Mouse (Mus musculus) stomach, embryonic 14.5 days (tissue): Measurements from ENCODE around the gene Nphp1. TPM values are rescaled to one million over a fixed set of nuclear protein-coding genes. Genes with fewer than 3 reads are reported as not detected.

Experiments
- ATAC-seq: fragments of 200-750 bp; cut with Nextera tagmentation; 2 replicates; pipeline ENCODE4 v1.8.0; 2017; ENCODE audit warnings: low read depth, moderate TSS enrichment; ENCODE audit not compliant: insufficient number of reproducible peaks, insufficient read depth, low FRiP score
- H3K27ac ChIP-seq: fragments of 300-500 bp; sonication (generic); 2 replicates; pipeline ENCODE4 v1.5.1; 2014; ENCODE audit warnings: mild to moderate bottlenecking, low read length, moderate library complexity, mixed read lengths
- H3K27me3 ChIP-seq: fragments of 300-500 bp; sonication (generic); 2 replicates; pipeline ENCODE4 v1.6.1; 2014; ENCODE audit warnings: low read length, control low read depth, mixed read lengths; ENCODE audit not compliant: control insufficient read depth, insufficient read depth
- H3K36me3 ChIP-seq: fragments of 300-500 bp; sonication (generic); 2 replicates; pipeline ENCODE4 v1.6.1; 2014; ENCODE audit warnings: mild to moderate bottlenecking, control low read depth, low read length, moderate library complexity, mixed read lengths; ENCODE audit not compliant: control insufficient read depth, insufficient read depth
- H3K4me1 ChIP-seq: fragments of 300-500 bp; sonication (generic); 2 replicates; pipeline ENCODE4 v1.6.1; 2014; ENCODE audit warnings: low read length, control low read depth, mixed read lengths; ENCODE audit not compliant: control insufficient read depth, insufficient read depth
- H3K4me2 ChIP-seq: fragments of 300-500 bp; sonication (generic); replicated peaks from 2 replicates; pipeline ENCODE4 v1.6.1; 2014; ENCODE audit warnings: low read depth, low read length, control low read depth
- H3K4me3 ChIP-seq: fragments of 300-500 bp; sonication (generic); 2 replicates; pipeline ENCODE4 v1.5.1; 2014; ENCODE audit warnings: low read depth, low read length, control low read depth
- H3K9ac ChIP-seq: fragments of 300-500 bp; sonication (generic); replicated peaks from 2 replicates; pipeline ENCODE4 v1.6.1; 2014; ENCODE audit warnings: low read depth, mild to moderate bottlenecking, control low read depth, low read length, moderate library complexity, mixed read lengths
- H3K9me3 ChIP-seq: fragments of 300-500 bp; sonication (generic); 2 replicates; pipeline ENCODE4 v1.6.1; 2016; ENCODE audit warnings: low read depth, low read length, control low read depth; ENCODE audit not compliant: control insufficient read depth
- WGBS: fragments of 180-500 bp; shearing (Covaris S2); extraction: QIAGEN DNeasy Blood & Tissue Kit; methylation state at CpG from one replicate; pipeline ENCODE4 v1.1.7; 2014; 5-methylcytosine and 5-hydroxymethylcytosine counted together
- polyA plus RNA-seq: library from polyadenylated mRNA; unstranded; fragments of >200 nt; fragmentation: Nextera tagmentation; extraction: Ambion mirVana; gene quantifications from 2 replicates; pipeline ENCODE4 v1.2.1, GENCODE M21; 2014

Nphp1 gene
- polyA plus RNA-seq, 1 experiment from 2014 or later: 22.9 TPM

GRCm38 (mm10) chr2:127759157-127759880, 29.4 kb downstream of the Nphp1 start:
- no peak overlapping the region for H3K4me3 ChIP-seq
- no peak overlapping the region for H3K27ac ChIP-seq
- H3K4me2 ChIP-seq: no peak overlapping the region
- H3K36me3 ChIP-seq: peaks cover 7% of the 10 kb centered on the region
- 82% methylated on average over 5 of the region's 5 CpGs for WGBS
- ATAC-seq: no peak
- H3K27me3 ChIP-seq: no peaks in the 10 kb centered on the region
- no peak overlapping the region for H3K9ac ChIP-seq
- no peaks in the 10 kb centered on the region; the same call in 1 of the 2 replicates for H3K4me1 ChIP-seq
- H3K9me3 ChIP-seq: no peaks in the 10 kb centered on the region

- no peaks in the 10 kb centered on the region; the same call in 1 of the 2 replicates for H3K4me1 ChIP-seq
Measured at GRCm38 (mm10) chr2:127757171-127757570, 31.5 kb downstream of the Nphp1 start.

GRCm38 (mm10) chr2:127754113-127754512, 34.6 kb downstream of the Nphp1 start:
- H3K4me1 ChIP-seq: no peaks in the 10 kb centered on the region; the same call in 1 of the 2 replicates
- no peak overlapping the region for H3K9ac ChIP-seq
- no peaks in the 10 kb centered on the region for H3K36me3 ChIP-seq
- H3K4me3 ChIP-seq: no peak overlapping the region
- no peaks in the 10 kb centered on the region for H3K27me3 ChIP-seq
- no peaks in the 10 kb centered on the region for H3K9me3 ChIP-seq
- 96% methylated on average over 4 of the region's 4 CpGs for WGBS
- no peak overlapping the region for H3K27ac ChIP-seq
- no peak overlapping the region for H3K4me2 ChIP-seq
- no peak for ATAC-seq

More at GRCm38 (mm10) chr2:127757171-127757570, 31.5 kb downstream of the Nphp1 start:
- Histone ChIP-seq H3K4me3 (no peak overlapping the region), H3K27me3 (no peaks in the 10 kb centered on the region), H3K9ac (no peak overlapping the region), H3K9me3 (no peaks in the 10 kb centered on the region), H3K4me2 (no peak overlapping the region), H3K36me3 (peaks cover 7% of the 10 kb centered on the region), H3K27ac (no peak overlapping the region)
- no peak for ATAC-seq
- WGBS: 30% methylated on average over 8 of the region's 8 CpGs

DNA sequence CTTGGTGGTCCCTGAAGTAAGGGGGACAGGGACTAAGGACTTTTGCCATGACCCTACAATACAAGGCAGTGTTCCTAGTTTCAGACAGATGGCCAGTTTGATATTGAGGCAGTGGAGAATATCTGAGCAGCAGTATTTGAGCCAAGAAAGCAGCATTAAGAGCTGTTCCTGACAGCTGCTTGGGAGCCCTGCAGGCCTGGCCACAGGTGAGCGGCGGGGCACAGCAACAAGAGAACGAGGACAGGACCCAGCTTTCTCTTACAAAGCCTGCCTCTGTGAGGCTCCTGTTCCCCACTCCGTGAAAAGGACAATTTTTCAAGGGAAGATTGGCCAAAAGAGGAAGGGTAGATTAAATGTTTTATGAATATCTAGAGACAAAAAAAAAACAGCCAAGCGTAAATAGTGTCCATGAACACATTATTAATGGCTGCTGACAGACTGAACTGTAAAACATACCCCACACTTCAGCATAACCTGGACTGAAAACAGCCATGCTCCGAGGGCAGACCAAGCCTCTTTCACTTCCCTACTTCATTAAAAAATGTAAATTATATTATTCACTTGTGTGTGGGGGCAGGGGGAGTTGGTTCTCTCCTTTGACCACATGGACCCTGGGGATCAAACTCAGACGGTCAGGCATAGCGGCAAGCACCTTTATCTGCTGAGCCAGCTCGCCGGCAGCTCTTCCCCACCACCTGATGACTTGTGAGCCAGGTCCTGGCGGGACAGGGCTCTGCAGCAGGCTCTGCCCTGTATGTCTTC, 36.7 kb downstream of the Nphp1 start:
- H3K27ac ChIP-seq: no peak overlapping the region
- H3K9ac ChIP-seq: no peak overlapping the region
- no peaks in the 10 kb centered on the region for H3K27me3 ChIP-seq
- ATAC-seq: no peak
- no peak overlapping the region for H3K4me2 ChIP-seq
- 59% methylated on average over 11 of the region's 11 CpGs for WGBS
- no peak overlapping the region for H3K4me3 ChIP-seq
- H3K4me1 ChIP-seq: no peaks in the 10 kb centered on the region; the same call in 1 of the 2 replicates
- no peaks in the 10 kb centered on the region for H3K9me3 ChIP-seq
- no peaks in the 10 kb centered on the region for H3K36me3 ChIP-seq

DNA sequence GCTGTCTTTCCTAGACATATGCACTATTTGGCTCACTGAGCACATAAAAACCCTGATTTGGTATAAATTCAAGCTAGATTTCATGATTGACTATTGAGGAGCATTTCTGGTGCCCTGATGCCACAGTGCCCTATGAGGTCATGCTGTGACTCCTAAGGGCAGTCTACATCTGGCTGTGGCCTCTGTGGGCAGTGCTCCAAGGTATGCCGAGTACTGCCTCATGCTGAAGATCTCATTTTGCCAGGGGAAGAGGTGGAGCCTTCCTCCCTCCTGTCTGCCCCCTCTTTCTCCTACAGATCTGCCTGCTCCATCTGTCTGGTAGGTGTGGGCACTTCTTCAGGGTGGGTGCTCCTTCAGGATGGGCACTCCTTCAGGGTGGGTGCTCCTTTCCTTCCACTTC, 39.3 kb downstream of the Nphp1 start:
- Histone ChIP-seq H3K27me3 (no peaks in the 10 kb centered on the region), H3K9me3 (no peaks in the 10 kb centered on the region), H3K9ac (no peak overlapping the region), H3K4me3 (no peak overlapping the region), H3K36me3 (peaks cover 4% of the 10 kb centered on the region; the same call in 1 of the 2 replicates), H3K27ac (no peak overlapping the region), H3K4me1 (no peaks in the 10 kb centered on the region), H3K4me2 (no peak overlapping the region)
- WGBS: 58% methylated on average over 1 of the region's 1 CpGs
- ATAC-seq: no peak

DNA sequence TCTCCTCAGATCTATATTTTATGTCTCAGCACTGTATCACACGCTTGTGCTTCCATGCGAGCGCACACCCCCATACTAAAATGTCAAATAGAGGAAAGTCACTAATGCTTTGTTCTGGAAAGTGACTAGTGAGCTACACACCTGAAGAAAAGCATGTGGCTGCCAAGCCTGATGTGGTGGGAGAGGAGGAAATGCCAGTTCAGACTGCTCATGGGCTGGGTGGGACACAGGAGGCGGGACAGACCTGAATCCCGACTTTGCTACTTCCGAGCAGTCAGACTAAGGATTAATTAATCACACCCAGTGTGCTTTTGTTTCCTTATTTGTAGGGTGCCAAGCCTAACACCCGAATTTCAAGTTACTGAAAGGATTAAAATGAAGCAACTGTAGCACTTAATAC, 40.4 kb downstream of the Nphp1 start:
- Histone ChIP-seq H3K4me2 (no peak overlapping the region), H3K27ac (no peak overlapping the region), H3K36me3 (peaks cover 4% of the 10 kb centered on the region; the same call in 1 of the 2 replicates), H3K9ac (no peak overlapping the region), H3K4me3 (no peak overlapping the region), H3K27me3 (no peaks in the 10 kb centered on the region), H3K9me3 (no peaks in the 10 kb centered on the region), H3K4me1 (no peaks in the 10 kb centered on the region)
- 70% methylated on average over 7 of the region's 7 CpGs for WGBS
- ATAC-seq: no peak

- no peaks in the 10 kb centered on the region for H3K9me3 ChIP-seq
- no peak for ATAC-seq
- H3K27me3 ChIP-seq: no peaks in the 10 kb centered on the region
- 53% methylated on average over 3 of the region's 3 CpGs for WGBS
- H3K4me1 ChIP-seq: no peaks in the 10 kb centered on the region
- peaks cover 4% of the 10 kb centered on the region; the same call in 1 of the 2 replicates for H3K36me3 ChIP-seq
- peak overlapping the region; percentile 21; the same call in 1 of the 2 replicates for H3K27ac ChIP-seq
- no peak overlapping the region for H3K4me3 ChIP-seq
- no peak overlapping the region for H3K4me2 ChIP-seq
- no peak overlapping the region for H3K9ac ChIP-seq
Measured at GRCm38 (mm10) chr2:127742637-127743036, 46.1 kb downstream of the Nphp1 start.

GRCm38 (mm10) chr2:127740756-127741519, 47.8 kb downstream of the Nphp1 start:
- no peak overlapping the region for H3K4me3 ChIP-seq
- no peak overlapping the region for H3K27ac ChIP-seq
- H3K27me3 ChIP-seq: no peaks in the 10 kb centered on the region
- H3K4me1 ChIP-seq: no peaks in the 10 kb centered on the region
- H3K4me2 ChIP-seq: no peak overlapping the region
- peaks cover 4% of the 10 kb centered on the region; the same call in 1 of the 2 replicates for H3K36me3 ChIP-seq
- H3K9me3 ChIP-seq: no peaks in the 10 kb centered on the region
- 72% methylated on average over 9 of the region's 9 CpGs for WGBS
- H3K9ac ChIP-seq: no peak overlapping the region
- ATAC-seq: no peak
